Mouse (Mus musculus): ENCODE results near the gene Gpr161.

Gene Gpr161

GRCm38 (mm10) chr1:165295489-165295888, at the start of gene Gpr161:
Gpr161 (plus strand) TSS chr1:165295789.
- DNase-seq (ENCODE audit: low spot score in 2 of 2) = no peak

GRCm38 (mm10) chr1:165246587-165246986, 49.0 kb upstream of the Gpr161 start:
- DNase-seq (ENCODE audit: low spot score in 2 of 2) = no peak

- DNase-seq (ENCODE audit: low spot score in 2 of 2) = no peak
These were observed 48.5 kb upstream of the Gpr161 start for GRCm38 (mm10) chr1:165247085-165247484.

- DNase-seq (ENCODE audit: low spot score in 2 of 2) = no peak
These were observed 47.8 kb upstream of the Gpr161 start for GRCm38 (mm10) chr1:165247788-165248187.

- no peak for DNase-seq (ENCODE audit: low spot score in 2 of 2)
These were observed 46.7 kb upstream of the Gpr161 start for GRCm38 (mm10) chr1:165248842-165249241.

- no peak for DNase-seq (ENCODE audit: low spot score in 2 of 2)
These were observed 45.0 kb upstream of the Gpr161 start for GRCm38 (mm10) chr1:165250546-165250945.

- no peak for DNase-seq (ENCODE audit: low spot score in 2 of 2)
These were observed 43.4 kb upstream of the Gpr161 start for GRCm38 (mm10) chr1:165252027-165252671.

- no peak for DNase-seq (ENCODE audit: low spot score in 2 of 2)
These were observed 20.6 kb upstream of the Gpr161 start for GRCm38 (mm10) chr1:165274946-165275345.

GRCm38 (mm10) chr1:165280741-165281140, 14.8 kb upstream of the Gpr161 start:
- no peak for DNase-seq (ENCODE audit: low spot score in 2 of 2)

GRCm38 (mm10) chr1:165281351-165282221, 14.0 kb upstream of the Gpr161 start:
- DNase-seq (ENCODE audit: low spot score in 2 of 2) = no peak

- no peak for DNase-seq (ENCODE audit: low spot score in 2 of 2)
These were observed 13.2 kb upstream of the Gpr161 start for GRCm38 (mm10) chr1:165282222-165282966.

- no peak for DNase-seq (ENCODE audit: low spot score in 2 of 2)
These were observed 12.6 kb upstream of the Gpr161 start for GRCm38 (mm10) chr1:165282967-165283345.

GRCm38 (mm10) chr1:165284096-165284495, 11.5 kb upstream of the Gpr161 start:
- no peak for DNase-seq (ENCODE audit: low spot score in 2 of 2)

GRCm38 (mm10) chr1:165288165-165288564, 7.4 kb upstream of the Gpr161 start:
- DNase-seq (ENCODE audit: low spot score in 2 of 2) = no peak

GRCm38 (mm10) chr1:165289831-165290230, 5.8 kb upstream of the Gpr161 start:
- no peak for DNase-seq (ENCODE audit: low spot score in 2 of 2)

- DNase-seq (ENCODE audit: low spot score in 2 of 2) = no peak
These were observed 4.0 kb upstream of the Gpr161 start for GRCm38 (mm10) chr1:165291606-165292005.

- no peak for DNase-seq (ENCODE audit: low spot score in 2 of 2)
These were observed 5.5 kb downstream of the Gpr161 start for GRCm38 (mm10) chr1:165301108-165301507.

GRCm38 (mm10) chr1:165301567-165301966, 6.0 kb downstream of the Gpr161 start:
- no peak for DNase-seq (ENCODE audit: low spot score in 2 of 2)

- DNase-seq (ENCODE audit: low spot score in 2 of 2) = no peak
These were observed 7.0 kb downstream of the Gpr161 start for GRCm38 (mm10) chr1:165302455-165303208.

GRCm38 (mm10) chr1:165303209-165303608, 7.6 kb downstream of the Gpr161 start:
- no peak for DNase-seq (ENCODE audit: low spot score in 2 of 2)

- DNase-seq (ENCODE audit: low spot score in 2 of 2) = no peak
These were observed 8.8 kb downstream of the Gpr161 start for GRCm38 (mm10) chr1:165304341-165304740.

- DNase-seq (ENCODE audit: low spot score in 2 of 2) = no peak
These were observed 12.6 kb downstream of the Gpr161 start for GRCm38 (mm10) chr1:165308180-165308579.
